Mouse (Mus musculus) liver, adult 2 months (tissue): ENCODE data around the gene Prkch. TPM values are rescaled to one million over a fixed set of nuclear protein-coding genes. Genes with fewer than 3 reads are reported as not detected.
A peak's percentile ranks its signal among the peaks of the same experiment; 100 is the strongest.

ENCODE experiments used
- DNase-seq: peaks from one replicate; pipeline ENCODE4 v3.0.0-alpha.2; 2011; ENCODE audit warnings: low read depth, low spot score; ENCODE audit errors: extremely low read depth
- H3K27ac ChIP-seq: fragments of 200-500 bp; replicated peaks from 2 replicates; pipeline ENCODE4 v1.5.1; 2012; ENCODE audit warnings: low read depth, mild to moderate bottlenecking, control low read depth, inconsistent platforms, low read length; ENCODE audit not compliant: insufficient read depth
- H3K27me3 ChIP-seq: fragments of 200-500 bp; 2 replicates; pipeline ENCODE4 v1.6.1; 2012; ENCODE audit warnings: mild to moderate bottlenecking, moderate library complexity, low read length, inconsistent platforms; ENCODE audit not compliant: control insufficient read depth, insufficient read depth
- H3K36me3 ChIP-seq: fragments of 200-500 bp; 2 replicates; pipeline ENCODE4 v1.6.1; 2012; ENCODE audit warnings: low read length, inconsistent platforms; ENCODE audit not compliant: control insufficient read depth, insufficient read depth
- H3K4me1 ChIP-seq: fragments of 200-500 bp; 2 replicates; pipeline ENCODE4 v1.6.1; 2011; ENCODE audit warnings: low read length; ENCODE audit not compliant: control insufficient read depth, insufficient read depth
- H3K4me3 ChIP-seq: fragments of 200-500 bp; 2 replicates; pipeline ENCODE4 v1.5.1; 2011; ENCODE audit warnings: low read depth, mild to moderate bottlenecking, control low read depth, low read length, moderate library complexity; ENCODE audit not compliant: insufficient read depth
- H3K79me2 ChIP-seq: fragments of 200-500 bp; 2 replicates; pipeline ENCODE4 v1.6.1; 2012; ENCODE audit warnings: inconsistent platforms, mild to moderate bottlenecking, low read length, moderate library complexity; ENCODE audit not compliant: control insufficient read depth, insufficient read depth
- H3K9ac ChIP-seq: fragments of 200-500 bp; 2 replicates; pipeline ENCODE4 v1.6.1; 2012; ENCODE audit warnings: low read depth, mild to moderate bottlenecking, control low read depth, inconsistent platforms, low read length
- CTCF ChIP-seq: fragments of 200-500 bp; IDR thresholded peaks from 2 replicates; pipeline ENCODE4 v1.5.1; 2011; ENCODE audit warnings: low read depth, low read length, control low read depth
- POLR2A ChIP-seq: fragments of 200-500 bp; IDR thresholded peaks from 2 replicates; pipeline ENCODE4 v1.6.1; 2011; ENCODE audit warnings: low read length, control low read depth; ENCODE audit not compliant: insufficient read depth; ENCODE audit errors: extremely low read depth
- WGBS: fragments of 180-500 bp; shearing (Covaris S2); methylation state at CpG from one replicate; pipeline ENCODE4 v1.1.7; 2018; 5-methylcytosine and 5-hydroxymethylcytosine counted together
- polyA plus RNA-seq: library from polyadenylated mRNA; depleted of rRNA; stranded (reverse); fragments of >200 nt; gene quantifications from 2 replicates; pipeline ENCODE4 v1.2.3, GENCODE M21; 2012
- total RNA-seq: library from RNA; depleted of rRNA; stranded (reverse); fragments of >200 nt; gene quantifications from 2 replicates; pipeline ENCODE4 v1.2.3, GENCODE M21; 2014

The Prkch gene
- total and polyA plus RNA-seq, 2 experiments, result 1.5 to 5.3 TPM

DNA sequence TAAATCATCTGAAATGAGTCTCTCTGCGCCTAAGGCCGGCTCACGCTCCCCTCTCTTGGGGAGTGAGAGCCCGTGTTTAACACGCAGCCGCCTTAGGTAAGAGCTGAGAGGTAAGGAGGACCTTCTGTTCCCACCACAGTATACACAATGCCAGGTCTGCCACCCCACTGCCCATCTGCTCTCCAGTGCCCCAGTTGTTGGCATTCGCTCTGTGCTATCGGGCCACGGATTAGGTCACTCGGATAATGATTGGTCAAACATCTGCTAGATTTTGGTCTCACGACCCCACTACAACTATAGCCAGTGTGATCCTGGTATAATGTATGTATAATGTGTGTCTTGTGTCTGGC is 19.0 kb upstream of the Prkch start:
- no peak overlapping the region for H3K27ac ChIP-seq
- no peak overlapping the region for H3K9ac ChIP-seq
- no peak for DNase-seq
- 57% methylated on average over 11 of the region's 11 CpGs for WGBS
- H3K4me3 ChIP-seq, result no peak overlapping the region
- H3K4me1 ChIP-seq, result no peaks in the 10 kb centered on the region
- no peaks in the 10 kb centered on the region for H3K79me2 ChIP-seq
- TF ChIP-seq POLR2A, result no peak
- TF ChIP-seq CTCF, result no peak
- no peaks in the 10 kb centered on the region for H3K36me3 ChIP-seq
- H3K27me3 ChIP-seq, result no peaks in the 10 kb centered on the region

DNA sequence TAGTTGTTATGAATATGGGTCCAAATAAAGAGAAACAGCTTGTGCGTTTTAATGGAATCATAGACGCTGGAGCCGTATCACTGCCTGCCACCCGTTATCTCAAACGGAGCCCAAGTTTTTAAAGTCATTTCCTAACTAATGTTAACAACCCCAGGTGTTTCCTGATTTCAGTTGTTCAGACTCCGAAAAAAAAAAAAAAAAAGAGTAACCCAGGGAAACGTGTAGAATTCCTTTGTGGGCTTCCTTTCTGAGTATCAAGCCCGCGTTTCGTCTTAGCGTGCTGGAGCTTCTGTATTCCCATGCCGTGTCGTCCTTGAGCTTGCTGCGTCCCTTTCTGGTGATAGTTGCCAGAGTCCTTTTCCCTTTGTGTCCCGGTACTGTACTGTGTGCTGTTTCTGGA is 10.0 kb upstream of the Prkch start:
- Histone ChIP-seq H3K27ac (peak overlapping the region; percentile 34; the same call in 1 of the 2 replicates), H3K4me1 (no peaks in the 10 kb centered on the region), H3K36me3 (no peaks in the 10 kb centered on the region), H3K27me3 (no peaks in the 10 kb centered on the region), H3K79me2 (no peaks in the 10 kb centered on the region), H3K4me3 (no peak overlapping the region), H3K9ac (no peak overlapping the region; the same call in 1 of the 2 replicates)
- no peak for DNase-seq
- TF ChIP-seq POLR2A (no peak), CTCF (no peak)
- WGBS, result 46% methylated on average over 15 of the region's 15 CpGs

DNA sequence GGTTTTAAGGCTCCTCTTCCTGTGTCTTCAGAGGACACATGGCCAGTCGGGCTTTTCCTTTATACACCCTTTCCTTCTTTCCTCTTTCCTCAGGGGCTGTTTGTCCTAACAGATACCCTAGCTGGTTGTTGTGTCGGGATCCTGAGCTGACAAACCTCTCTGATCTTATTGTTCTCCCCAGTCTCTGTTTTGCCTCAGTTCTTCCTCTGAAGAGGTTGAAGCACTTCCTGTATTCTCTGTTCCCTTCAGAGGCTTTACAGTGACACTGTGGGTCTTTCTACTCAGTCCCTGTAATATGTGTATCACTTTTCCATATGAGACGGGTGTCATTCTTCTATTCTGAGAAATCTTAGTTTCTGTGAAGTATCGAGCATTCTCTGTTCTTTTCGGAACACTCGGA is 6.5 kb upstream of the Prkch start:
- TF ChIP-seq POLR2A (no peak), CTCF (no peak)
- no peak overlapping the region for H3K27ac ChIP-seq
- no peak for DNase-seq
- H3K79me2 ChIP-seq, result no peaks in the 10 kb centered on the region
- 71% methylated on average over 6 of the region's 6 CpGs for WGBS
- H3K36me3 ChIP-seq, result no peaks in the 10 kb centered on the region
- no peak overlapping the region for H3K9ac ChIP-seq
- H3K27me3 ChIP-seq, result no peaks in the 10 kb centered on the region
- no peaks in the 10 kb centered on the region for H3K4me1 ChIP-seq
- H3K4me3 ChIP-seq, result no peak overlapping the region

DNA sequence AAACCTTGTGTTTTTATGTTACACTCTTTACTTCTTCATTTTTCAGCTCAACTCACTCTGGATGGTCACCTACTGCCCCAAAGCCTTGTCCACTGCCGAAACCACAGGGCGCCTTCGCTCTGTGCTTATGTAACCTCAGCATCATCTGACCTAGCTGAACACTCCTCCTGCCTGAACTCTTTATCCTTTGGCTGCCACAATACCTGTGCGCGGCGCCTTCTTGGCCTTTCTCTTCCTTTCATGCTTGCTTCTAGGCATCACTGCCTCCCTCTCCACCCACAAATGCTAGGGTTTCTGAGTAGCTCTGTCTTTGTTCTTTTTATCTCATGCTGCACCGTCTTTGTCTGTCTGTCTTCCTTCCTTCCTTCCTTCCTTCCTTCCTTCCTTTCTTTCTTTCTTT is 3.8 kb upstream of the Prkch start:
- no peak for DNase-seq
- Histone ChIP-seq H3K4me3 (no peak overlapping the region), H3K4me1 (no peaks in the 10 kb centered on the region), H3K9ac (no peak overlapping the region), H3K79me2 (no peaks in the 10 kb centered on the region), H3K36me3 (no peaks in the 10 kb centered on the region), H3K27ac (no peak overlapping the region), H3K27me3 (peaks cover 14% of the 10 kb centered on the region; the same call in 1 of the 2 replicates)
- no peak for TF ChIP-seq CTCF
- no peak for TF ChIP-seq POLR2A
- 83% methylated on average over 7 of the region's 7 CpGs for WGBS

DNA sequence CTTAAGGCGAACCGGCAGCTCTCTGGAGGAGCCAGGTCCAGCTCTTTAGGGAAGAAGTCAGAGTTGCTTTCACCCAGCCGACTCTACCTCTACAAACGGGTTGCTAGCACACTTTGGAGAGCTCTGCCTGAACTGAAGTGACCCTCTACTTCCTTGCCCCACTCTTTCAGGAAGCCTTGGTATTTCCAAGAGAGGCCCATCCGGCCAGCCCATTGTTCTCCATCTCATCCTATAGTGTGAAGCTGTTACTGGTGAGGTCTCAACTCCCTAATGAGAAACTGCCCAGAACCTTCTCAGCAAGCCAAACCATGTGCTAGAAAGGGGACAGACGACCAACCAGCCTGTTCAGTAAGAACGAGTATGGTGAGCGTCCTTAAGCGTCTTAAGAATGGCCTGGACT is 1.3 kb upstream of the Prkch start:
- Histone ChIP-seq H3K79me2 (no peaks in the 10 kb centered on the region), H3K27me3 (peaks cover 16% of the 10 kb centered on the region; the same call in 1 of the 2 replicates), H3K36me3 (no peaks in the 10 kb centered on the region), H3K9ac (no peak overlapping the region), H3K4me1 (no peaks in the 10 kb centered on the region), H3K27ac (peak overlapping the region; percentile 57), H3K4me3 (no peak overlapping the region)
- DNase-seq, result no peak
- 75% methylated on average over 9 of the region's 9 CpGs for WGBS
- TF ChIP-seq POLR2A, result no peak
- TF ChIP-seq CTCF, result no peak

DNA sequence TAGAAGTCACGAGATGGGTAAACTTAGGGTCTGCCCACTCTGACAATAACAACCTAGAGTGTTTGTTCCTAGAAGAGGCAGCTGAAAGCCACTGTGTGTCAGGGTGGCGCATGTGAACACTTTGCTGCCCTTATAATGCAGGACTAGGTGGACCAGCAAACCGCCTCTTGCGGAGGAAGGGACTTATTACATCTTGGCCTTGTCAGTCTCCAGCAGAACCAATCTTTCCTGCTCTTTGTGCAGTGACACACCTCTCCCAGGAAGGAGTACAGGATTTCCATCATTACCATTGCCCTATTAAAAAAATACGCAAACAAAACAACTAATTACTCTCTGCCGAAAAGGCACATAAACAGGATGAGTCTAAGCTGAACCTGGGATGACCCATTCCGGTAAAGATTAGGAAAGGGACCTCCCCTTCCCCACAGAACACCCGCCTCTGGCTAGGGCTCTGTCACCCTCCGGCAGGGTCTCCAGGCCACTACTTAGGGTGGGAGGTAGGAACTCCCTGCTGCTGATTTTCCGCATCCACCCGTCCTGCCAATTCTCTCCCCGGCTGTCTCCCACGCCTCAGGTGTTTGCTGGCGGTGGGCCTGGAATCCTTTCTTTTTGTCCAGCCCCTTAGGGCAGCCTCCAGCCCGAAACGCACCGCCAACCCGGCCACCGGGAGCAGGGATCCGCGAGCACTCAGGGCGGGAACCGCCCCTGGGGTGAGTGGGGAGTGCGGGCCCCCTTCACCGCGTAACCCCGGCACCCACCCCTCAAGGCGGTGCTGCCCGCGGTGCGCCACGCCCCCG is 585 bp upstream of the Prkch start:
- peak overlapping the region; percentile 77 for H3K9ac ChIP-seq
- 14% methylated on average over 33 of the region's 33 CpGs for WGBS

More for the DNA sequence above, 585 bp upstream of the Prkch start:
- Histone ChIP-seq H3K36me3 (no peaks in the 10 kb centered on the region), H3K27me3 (peaks cover 16% of the 10 kb centered on the region; the same call in 1 of the 2 replicates), H3K4me1 (no peaks in the 10 kb centered on the region), H3K27ac (peak overlapping the region; percentile 68), H3K79me2 (no peaks in the 10 kb centered on the region), H3K4me3 (peak overlapping the region; percentile 89)
- DNase-seq, result no peak
- TF ChIP-seq POLR2A, result no peak
- TF ChIP-seq CTCF, result no peak
